Mouse (Mus musculus): Measurements from ENCODE around the gene Tagap.
A peak's percentile ranks its signal among the peaks of the same experiment; 100 is the strongest.
"Not testable (repeated sequence)": the region's sequence is repeated elsewhere in the genome, so short reads cannot be mapped to it uniquely, and the experiment has no call there.

Tagap gene

GRCm38 (mm10) chr17:7914596-7915227 is 11.1 kb upstream of the Tagap start:
- no peak for DNase-seq (ENCODE audit: low read depth in 2 of 2, low spot score in 2 of 2)

- DNase-seq (ENCODE audit: low read depth in 2 of 2, low spot score in 2 of 2) = no peak
Observed at GRCm38 (mm10) chr17:7915791-7916190, 10.0 kb upstream of the Tagap start.

- DNase-seq (ENCODE audit: low read depth in 2 of 2, low spot score in 2 of 2) = no peak
Observed at GRCm38 (mm10) chr17:7916782-7917574, 8.8 kb upstream of the Tagap start.

GRCm38 (mm10) chr17:7918355-7918754 is 7.4 kb upstream of the Tagap start:
- no peak for DNase-seq (ENCODE audit: low read depth in 2 of 2, low spot score in 2 of 2)

GRCm38 (mm10) chr17:7919209-7919608 is 6.6 kb upstream of the Tagap start:
- DNase-seq (ENCODE audit: low read depth in 2 of 2, low spot score in 2 of 2) = no peak

- no peak for DNase-seq (ENCODE audit: low read depth in 2 of 2, low spot score in 2 of 2)
Observed at GRCm38 (mm10) chr17:7922564-7922963, 3.2 kb upstream of the Tagap start.

GRCm38 (mm10) chr17:7924185-7924725 is 1.5 kb upstream of the Tagap start:
- DNase-seq (ENCODE audit: low read depth in 2 of 2, low spot score in 2 of 2) = no peak

- peak; percentile 94 to 96 for DNase-seq (ENCODE audit: low read depth in 2 of 2, low spot score in 2 of 2)
Observed at GRCm38 (mm10) chr17:7927582-7928535, 2.1 kb downstream of the Tagap start.

- DNase-seq (ENCODE audit: low read depth in 2 of 2, low spot score in 2 of 2) = no peak
Observed at GRCm38 (mm10) chr17:7928662-7929061, 2.9 kb downstream of the Tagap start.

- DNase-seq (ENCODE audit: low read depth in 2 of 2, low spot score in 2 of 2) = no peak
Observed at GRCm38 (mm10) chr17:7929279-7929678, 3.5 kb downstream of the Tagap start.

GRCm38 (mm10) chr17:7931096-7931990 is 5.5 kb downstream of the Tagap start:
- no peak for DNase-seq (ENCODE audit: low read depth in 2 of 2, low spot score in 2 of 2)

- DNase-seq (ENCODE audit: low read depth in 2 of 2, low spot score in 2 of 2) = not testable (repeated sequence)
Observed at GRCm38 (mm10) chr17:7932121-7932520, 6.3 kb downstream of the Tagap start.

- DNase-seq (ENCODE audit: low read depth in 2 of 2, low spot score in 2 of 2) = peak; percentile 47 to 62
Observed at GRCm38 (mm10) chr17:7939640-7940039, 13.8 kb downstream of the Tagap start.

- DNase-seq (ENCODE audit: low read depth in 2 of 2, low spot score in 2 of 2) = peak in 1 of 2 experiments; percentile 38
Observed at GRCm38 (mm10) chr17:7945117-7946052, 19.6 kb downstream of the Tagap start, which contains the start of gene Rsph3a. TSS of gene Rsph3a (plus strand) at chr17:7945614.

GRCm38 (mm10) chr17:7946053-7946627 is 20.3 kb downstream of the Tagap start:
- not testable (repeated sequence) for DNase-seq (ENCODE audit: low read depth in 2 of 2, low spot score in 2 of 2)

- not testable (repeated sequence) for DNase-seq (ENCODE audit: low read depth in 2 of 2, low spot score in 2 of 2)
Observed at GRCm38 (mm10) chr17:7951333-7951732, 25.5 kb downstream of the Tagap start.

GRCm38 (mm10) chr17:7957242-7957641 is 31.4 kb downstream of the Tagap start:
- DNase-seq (ENCODE audit: low read depth in 2 of 2, low spot score in 2 of 2) = not testable (repeated sequence)

- not testable (repeated sequence) for DNase-seq (ENCODE audit: low read depth in 2 of 2, low spot score in 2 of 2)
Observed at GRCm38 (mm10) chr17:7963333-7963732, 37.5 kb downstream of the Tagap start.

Data from CD8-positive naive resting alpha-beta T cell, adult 2 months (primary cell).